Mouse (Mus musculus) midbrain, embryonic 10.5 days (tissue): ENCODE results near the gene Calm1. TPM values are rescaled to one million over a fixed set of nuclear protein-coding genes. Genes with fewer than 3 reads are reported as not detected.
"Not testable (repeated sequence)": the region's sequence is repeated elsewhere in the genome, so short reads cannot be mapped to it uniquely, and the experiment has no call there.

Experiments used
- DNase-seq: peaks from one replicate; pipeline ENCODE4 v3.0.0-alpha.2; 2017; ENCODE audit warnings: low spot score
- H3K27ac ChIP-seq: fragments of 300-500 bp; sonication (generic); replicated peaks from 2 replicates; pipeline ENCODE4 v1.5.1; 2016; ENCODE audit warnings: mild to moderate bottlenecking
- H3K27me3 ChIP-seq: fragments of 300-500 bp; sonication (generic); 2 replicates; pipeline ENCODE4 v1.6.1; 2016; ENCODE audit warnings: low read depth, mild to moderate bottlenecking; ENCODE audit not compliant: poor library complexity, severe bottlenecking
- H3K36me3 ChIP-seq: fragments of 300-500 bp; sonication (generic); 2 replicates; pipeline ENCODE4 v1.6.1; 2016; ENCODE audit warnings: mild to moderate bottlenecking, moderate library complexity
- H3K4me1 ChIP-seq: fragments of 300-500 bp; sonication (generic); 2 replicates; pipeline ENCODE4 v1.6.1; 2016
- H3K4me3 ChIP-seq: fragments of 300-500 bp; sonication (generic); 2 replicates; pipeline ENCODE4 v1.5.1; 2016; ENCODE audit warnings: mild to moderate bottlenecking, moderate library complexity
- H3K9me3 ChIP-seq: fragments of 300-500 bp; sonication (generic); replicated peaks from 2 replicates; pipeline ENCODE4 v1.6.1; 2016; ENCODE audit warnings: mild to moderate bottlenecking
- WGBS: fragments of 180-500 bp; shearing (Covaris S2); methylation state at CpG from one replicate; pipeline ENCODE4 v1.1.7; 2016; 5-methylcytosine and 5-hydroxymethylcytosine counted together
- polyA plus RNA-seq: library from polyadenylated mRNA; unstranded; fragments of >200 nt; fragmentation: Nextera tagmentation; extraction: Ambion mirVana; gene quantifications from 2 replicates; pipeline ENCODE4 v1.2.1, GENCODE M21; 2016

The Calm1 gene
- polyA plus RNA-seq, 1 experiment from 2014 or later = 1,473 TPM

GRCm38 (mm10) chr12:100214156-100214555, 14.9 kb downstream of the Calm1 start:
- no peak for DNase-seq
- Histone ChIP-seq H3K4me1 (peaks cover 8% of the 10 kb centered on the region; the same call in 1 of the 2 replicates), H3K9me3 (0 out of 2 replicates have a peak, but pooled peaks cover 4% of the 10 kb centered on the region), H3K36me3 (peaks cover 20% of the 10 kb centered on the region), H3K27ac (no peak overlapping the region), H3K27me3 (no peaks in the 10 kb centered on the region), H3K4me3 (no peak overlapping the region)
- 95% methylated on average over 10 of the region's 10 CpGs for WGBS

GRCm38 (mm10) chr12:100214738-100215137, 15.5 kb downstream of the Calm1 start:
- no peak overlapping the region for H3K4me3 ChIP-seq
- WGBS = 88% methylated on average over 3 of the region's 3 CpGs
- no peak for DNase-seq
- H3K4me1 ChIP-seq = peaks cover 8% of the 10 kb centered on the region; the same call in 1 of the 2 replicates
- H3K36me3 ChIP-seq = peaks cover 14% of the 10 kb centered on the region
- no peaks in the 10 kb centered on the region for H3K27me3 ChIP-seq
- 0 out of 2 replicates have a peak, but pooled peaks cover 4% of the 10 kb centered on the region for H3K9me3 ChIP-seq
- no peak overlapping the region for H3K27ac ChIP-seq

GRCm38 (mm10) chr12:100217087-100217486, 17.9 kb downstream of the Calm1 start:
- not testable (repeated sequence) for H3K27me3 ChIP-seq, H3K27ac ChIP-seq, H3K4me3 ChIP-seq, H3K9me3 ChIP-seq, DNase-seq, H3K36me3 ChIP-seq
- 89% methylated on average over 2 of the region's 2 CpGs for WGBS
- H3K4me1 ChIP-seq = peaks cover 14% of the 10 kb centered on the region

GRCm38 (mm10) chr12:100220012-100220411, 20.8 kb downstream of the Calm1 start:
- DNase-seq = no peak
- Histone ChIP-seq H3K9me3 (0 out of 2 replicates have a peak, but pooled peaks cover 3% of the 10 kb centered on the region), H3K36me3 (no peaks in the 10 kb centered on the region), H3K4me3 (no peak overlapping the region), H3K4me1 (peaks cover 38% of the 10 kb centered on the region), H3K27me3 (no peaks in the 10 kb centered on the region), H3K27ac (peak overlapping the region; percentile 47; the same call in 1 of the 2 replicates)
- 82% methylated on average over 4 of the region's 4 CpGs for WGBS

GRCm38 (mm10) chr12:100221608-100222321, 22.5 kb downstream of the Calm1 start:
- peak; percentile 63 for DNase-seq
- no peaks in the 10 kb centered on the region for H3K36me3 ChIP-seq
- H3K9me3 ChIP-seq = no peaks in the 10 kb centered on the region
- H3K27ac ChIP-seq = peak overlapping the region; percentile 82
- peak overlapping the region; percentile 32 for H3K4me3 ChIP-seq
- no peaks in the 10 kb centered on the region for H3K27me3 ChIP-seq
- peaks cover 51% of the 10 kb centered on the region for H3K4me1 ChIP-seq
- 20% methylated on average over 11 of the region's 11 CpGs for WGBS

- DNase-seq = peak; percentile 38
- 80% methylated on average over 13 of the region's 13 CpGs for WGBS
- Histone ChIP-seq H3K27me3 (no peaks in the 10 kb centered on the region), H3K36me3 (no peaks in the 10 kb centered on the region), H3K4me3 (peak overlapping the region; percentile 32), H3K9me3 (no peaks in the 10 kb centered on the region), H3K27ac (peak overlapping the region; percentile 82), H3K4me1 (peaks cover 57% of the 10 kb centered on the region)
These were observed 23.2 kb downstream of the Calm1 start for GRCm38 (mm10) chr12:100222322-100222993.

GRCm38 (mm10) chr12:100223531-100223930, 24.3 kb downstream of the Calm1 start:
- Histone ChIP-seq H3K27ac (peak overlapping the region; percentile 82), H3K4me1 (peaks cover 68% of the 10 kb centered on the region), H3K27me3 (no peaks in the 10 kb centered on the region), H3K9me3 (no peaks in the 10 kb centered on the region), H3K4me3 (no peak overlapping the region), H3K36me3 (no peaks in the 10 kb centered on the region)
- DNase-seq = no peak
- 86% methylated on average over 8 of the region's 8 CpGs for WGBS

- H3K4me3 ChIP-seq = no peak overlapping the region
- H3K27me3 ChIP-seq = no peaks in the 10 kb centered on the region
- 0 out of 2 replicates have a peak overlapping the region, but pooled peaks have one; percentile 1 for H3K27ac ChIP-seq
- H3K36me3 ChIP-seq = no peaks in the 10 kb centered on the region
- no peaks in the 10 kb centered on the region for H3K9me3 ChIP-seq
- 88% methylated on average over 4 of the region's 4 CpGs for WGBS
- peaks cover 74% of the 10 kb centered on the region for H3K4me1 ChIP-seq
- no peak for DNase-seq
These were observed 26.0 kb downstream of the Calm1 start for GRCm38 (mm10) chr12:100225196-100225595.

GRCm38 (mm10) chr12:100226073-100226472, 26.8 kb downstream of the Calm1 start:
- H3K4me3 ChIP-seq = no peak overlapping the region
- peak overlapping the region; percentile 82 for H3K27ac ChIP-seq

GRCm38 (mm10) chr12:100226621-100227020, 27.4 kb downstream of the Calm1 start:
- DNase-seq = no peak
- H3K4me3 ChIP-seq = no peak overlapping the region
- peak overlapping the region; percentile 82 for H3K27ac ChIP-seq
- no peaks in the 10 kb centered on the region for H3K36me3 ChIP-seq
- WGBS = 63% methylated on average over 8 of the region's 8 CpGs
- H3K27me3 ChIP-seq = no peaks in the 10 kb centered on the region
- H3K4me1 ChIP-seq = peaks cover 68% of the 10 kb centered on the region
- H3K9me3 ChIP-seq = 0 out of 2 replicates have a peak, but pooled peaks cover 4% of the 10 kb centered on the region

More at GRCm38 (mm10) chr12:100226073-100226472, 26.8 kb downstream of the Calm1 start:
- H3K4me1 ChIP-seq = peaks cover 73% of the 10 kb centered on the region
- H3K36me3 ChIP-seq = no peaks in the 10 kb centered on the region
- H3K27me3 ChIP-seq = no peaks in the 10 kb centered on the region
- 0 out of 2 replicates have a peak, but pooled peaks cover 2% of the 10 kb centered on the region for H3K9me3 ChIP-seq
- DNase-seq = no peak
- WGBS = 84% methylated on average over 5 of the region's 5 CpGs

GRCm38 (mm10) chr12:100228041-100228725, 28.9 kb downstream of the Calm1 start:
- Histone ChIP-seq H3K27ac (peak overlapping the region; percentile 85), H3K4me3 (no peak overlapping the region), H3K36me3 (no peaks in the 10 kb centered on the region), H3K27me3 (no peaks in the 10 kb centered on the region), H3K4me1 (peaks cover 52% of the 10 kb centered on the region), H3K9me3 (0 out of 2 replicates have a peak, but pooled peaks cover 4% of the 10 kb centered on the region)
- peak; percentile 33 for DNase-seq
- 36% methylated on average over 11 of the region's 11 CpGs for WGBS

GRCm38 (mm10) chr12:100234201-100234600, 35.0 kb downstream of the Calm1 start:
- Histone ChIP-seq H3K9me3 (0 out of 2 replicates have a peak, but pooled peaks cover 4% of the 10 kb centered on the region), H3K27me3 (no peaks in the 10 kb centered on the region), H3K36me3 (no peaks in the 10 kb centered on the region), H3K4me3 (no peak overlapping the region), H3K27ac (no peak overlapping the region), H3K4me1 (peaks cover 29% of the 10 kb centered on the region)
- DNase-seq = no peak
- WGBS = 86% methylated on average over 5 of the region's 5 CpGs
